Mouse (Mus musculus) midbrain, embryonic 13.5 days (tissue): ENCODE results near the gene Kdm7a. TPM values are rescaled to one million over a fixed set of nuclear protein-coding genes. Genes with fewer than 3 reads are reported as not detected.

ENCODE experiments used
- ATAC-seq: fragments of 200-750 bp; cut with Nextera tagmentation; 2 replicates; pipeline ENCODE4 v1.8.0; 2017; ENCODE audit warnings: mild to moderate bottlenecking, moderate TSS enrichment, moderate library complexity
- H3K27ac ChIP-seq: fragments of 300-500 bp; sonication (generic); 2 replicates; pipeline ENCODE4 v1.5.1; 2015; ENCODE audit warnings: inconsistent platforms, mild to moderate bottlenecking, moderate library complexity
- H3K27me3 ChIP-seq: fragments of 300-500 bp; sonication (generic); 2 replicates; pipeline ENCODE4 v1.6.1; 2015; ENCODE audit warnings: mild to moderate bottlenecking, inconsistent platforms
- H3K36me3 ChIP-seq: fragments of 300-500 bp; sonication (generic); 2 replicates; pipeline ENCODE4 v1.6.1; 2015; ENCODE audit warnings: mild to moderate bottlenecking, inconsistent platforms
- H3K4me1 ChIP-seq: fragments of 300-500 bp; sonication (generic); replicated peaks from 2 replicates; pipeline ENCODE4 v1.6.1; 2015; ENCODE audit warnings: inconsistent platforms
- H3K4me2 ChIP-seq: fragments of 300-500 bp; sonication (generic); replicated peaks from 2 replicates; pipeline ENCODE4 v1.6.1; 2015; ENCODE audit warnings: moderate library complexity, mild to moderate bottlenecking, inconsistent platforms
- H3K4me3 ChIP-seq: fragments of 300-500 bp; sonication (generic); replicated peaks from 2 replicates; pipeline ENCODE4 v1.5.1; 2015; ENCODE audit warnings: mild to moderate bottlenecking, inconsistent platforms
- H3K9ac ChIP-seq: fragments of 300-500 bp; sonication (generic); replicated peaks from 2 replicates; pipeline ENCODE4 v1.6.1; 2015; ENCODE audit warnings: mild to moderate bottlenecking, inconsistent platforms
- H3K9me3 ChIP-seq: fragments of 300-500 bp; sonication (generic); 2 replicates; pipeline ENCODE4 v1.6.1; 2016; ENCODE audit warnings: mild to moderate bottlenecking, inconsistent platforms
- WGBS: fragments of 180-500 bp; shearing (Covaris S2); methylation state at CpG from one replicate; pipeline ENCODE4 v1.1.7; 2015; 5-methylcytosine and 5-hydroxymethylcytosine counted together
- polyA plus RNA-seq: library from polyadenylated mRNA; unstranded; fragments of >200 nt; fragmentation: Nextera tagmentation; extraction: Ambion mirVana; gene quantifications from 2 replicates; pipeline ENCODE4 v1.2.1, GENCODE M21; 2015

The Kdm7a gene
- polyA plus RNA-seq, 1 experiment from 2014 or later = 13.0 TPM

GRCm38 (mm10) chr6:39226610-39226955 is 20.0 kb upstream of the Kdm7a start:
- Histone ChIP-seq H3K27me3 (peaks cover 5% of the 10 kb centered on the region; the same call in 1 of the 2 replicates), H3K4me2 (peak overlapping the region; percentile 11; the same call in 1 of the 2 replicates), H3K36me3 (no peaks in the 10 kb centered on the region), H3K4me3 (no peak overlapping the region), H3K4me1 (peaks cover 7% of the 10 kb centered on the region), H3K27ac (peak overlapping the region; percentile 62), H3K9ac (peak overlapping the region; percentile 41; the same call in 1 of the 2 replicates), H3K9me3 (no peaks in the 10 kb centered on the region)
- no peak; the same call in 1 of the 2 replicates for ATAC-seq
- 26% methylated on average over 9 of the region's 9 CpGs for WGBS

GRCm38 (mm10) chr6:39225876-39226609 is 19.5 kb upstream of the Kdm7a start:
- Histone ChIP-seq H3K4me3 (no peak overlapping the region), H3K9me3 (no peaks in the 10 kb centered on the region), H3K4me1 (peaks cover 7% of the 10 kb centered on the region), H3K9ac (peak overlapping the region; percentile 41; the same call in 1 of the 2 replicates), H3K4me2 (peak overlapping the region; percentile 11; the same call in 1 of the 2 replicates), H3K36me3 (no peaks in the 10 kb centered on the region), H3K27ac (peak overlapping the region; percentile 62; the same call in 1 of the 2 replicates), H3K27me3 (peaks cover 5% of the 10 kb centered on the region; the same call in 1 of the 2 replicates)
- 12% methylated on average over 7 of the region's 7 CpGs for WGBS
- peak; percentile 76 for ATAC-seq

- Histone ChIP-seq H3K27ac (no peak overlapping the region), H3K9ac (no peak overlapping the region), H3K4me3 (no peak overlapping the region), H3K27me3 (peaks cover 5% of the 10 kb centered on the region; the same call in 1 of the 2 replicates), H3K36me3 (no peaks in the 10 kb centered on the region), H3K9me3 (no peaks in the 10 kb centered on the region), H3K4me1 (peaks cover 7% of the 10 kb centered on the region), H3K4me2 (no peak overlapping the region)
- WGBS = 86% methylated on average over 5 of the region's 5 CpGs
- ATAC-seq = no peak
Observed at GRCm38 (mm10) chr6:39223328-39223885, 16.8 kb upstream of the Kdm7a start.

GRCm38 (mm10) chr6:39222487-39222886 is 15.9 kb upstream of the Kdm7a start:
- Histone ChIP-seq H3K27ac (no peak overlapping the region), H3K4me3 (no peak overlapping the region), H3K9me3 (no peaks in the 10 kb centered on the region), H3K9ac (no peak overlapping the region), H3K27me3 (peaks cover 5% of the 10 kb centered on the region; the same call in 1 of the 2 replicates), H3K36me3 (no peaks in the 10 kb centered on the region), H3K4me2 (no peak overlapping the region), H3K4me1 (peaks cover 7% of the 10 kb centered on the region)
- no peak for ATAC-seq
- WGBS = 83% methylated on average over 5 of the region's 5 CpGs

GRCm38 (mm10) chr6:39217961-39218360 is 11.4 kb upstream of the Kdm7a start:
- no peak for ATAC-seq
- H3K27ac ChIP-seq = no peak overlapping the region
- WGBS = 82% methylated on average over 2 of the region's 2 CpGs

GRCm38 (mm10) chr6:39217138-39217537 is 10.5 kb upstream of the Kdm7a start:
- Histone ChIP-seq H3K27me3 (no peaks in the 10 kb centered on the region), H3K27ac (no peak overlapping the region), H3K4me2 (no peak overlapping the region), H3K4me1 (no peaks in the 10 kb centered on the region), H3K4me3 (no peak overlapping the region), H3K9ac (no peak overlapping the region), H3K36me3 (no peaks in the 10 kb centered on the region), H3K9me3 (no peaks in the 10 kb centered on the region)
- ATAC-seq = no peak
- WGBS = 97% methylated on average over 3 of the region's 3 CpGs

More at GRCm38 (mm10) chr6:39217961-39218360, 11.4 kb upstream of the Kdm7a start:
- no peaks in the 10 kb centered on the region for H3K27me3 ChIP-seq
- H3K36me3 ChIP-seq = no peaks in the 10 kb centered on the region
- no peaks in the 10 kb centered on the region for H3K4me1 ChIP-seq
- no peak overlapping the region for H3K9ac ChIP-seq
- no peaks in the 10 kb centered on the region for H3K9me3 ChIP-seq
- no peak overlapping the region for H3K4me2 ChIP-seq
- no peak overlapping the region for H3K4me3 ChIP-seq

GRCm38 (mm10) chr6:39214949-39215606 is 8.5 kb upstream of the Kdm7a start:
- Histone ChIP-seq H3K27ac (no peak overlapping the region), H3K27me3 (no peaks in the 10 kb centered on the region), H3K4me1 (no peaks in the 10 kb centered on the region), H3K4me2 (no peak overlapping the region), H3K36me3 (no peaks in the 10 kb centered on the region), H3K9ac (no peak overlapping the region), H3K9me3 (no peaks in the 10 kb centered on the region), H3K4me3 (no peak overlapping the region)
- no peak for ATAC-seq
- 79% methylated on average over 5 of the region's 5 CpGs for WGBS

- Histone ChIP-seq H3K36me3 (no peaks in the 10 kb centered on the region), H3K9me3 (no peaks in the 10 kb centered on the region), H3K27ac (no peak overlapping the region), H3K4me2 (no peak overlapping the region), H3K4me3 (no peak overlapping the region), H3K27me3 (no peaks in the 10 kb centered on the region), H3K4me1 (peaks cover 8% of the 10 kb centered on the region), H3K9ac (no peak overlapping the region)
- 89% methylated on average over 4 of the region's 4 CpGs for WGBS
- no peak for ATAC-seq
Observed at GRCm38 (mm10) chr6:39209677-39210076, 3.1 kb upstream of the Kdm7a start.

- Histone ChIP-seq H3K9ac (no peak overlapping the region), H3K9me3 (no peaks in the 10 kb centered on the region), H3K36me3 (no peaks in the 10 kb centered on the region), H3K27ac (no peak overlapping the region), H3K27me3 (no peaks in the 10 kb centered on the region), H3K4me3 (no peak overlapping the region), H3K4me2 (no peak overlapping the region), H3K4me1 (peaks cover 22% of the 10 kb centered on the region)
- 74% methylated on average over 4 of the region's 4 CpGs for WGBS
- ATAC-seq = no peak
Observed at GRCm38 (mm10) chr6:39208181-39208580, 1.6 kb upstream of the Kdm7a start.

- WGBS = under 1% methylated on average over 69 of the region's 121 CpGs
- Histone ChIP-seq H3K4me1 (peaks cover 24% of the 10 kb centered on the region), H3K27me3 (no peaks in the 10 kb centered on the region), H3K36me3 (no peaks in the 10 kb centered on the region), H3K27ac (peak overlapping the region; percentile 97), H3K9me3 (no peaks in the 10 kb centered on the region), H3K4me2 (peak overlapping the region; percentile 80), H3K9ac (peak overlapping the region; percentile 94), H3K4me3 (peak overlapping the region; percentile 93)
- ATAC-seq = peak; percentile 74
Observed at GRCm38 (mm10) chr6:39205650-39206580, 674 bp downstream of the Kdm7a start.

GRCm38 (mm10) chr6:39205064-39205649 is 1.4 kb downstream of the Kdm7a start:
- H3K4me2 ChIP-seq = peak overlapping the region; percentile 80
- no peaks in the 10 kb centered on the region for H3K9me3 ChIP-seq
- peaks cover 24% of the 10 kb centered on the region for H3K4me1 ChIP-seq
- ATAC-seq = peak; percentile 65
- no peaks in the 10 kb centered on the region for H3K27me3 ChIP-seq
- peak overlapping the region; percentile 97 for H3K27ac ChIP-seq
- H3K36me3 ChIP-seq = no peaks in the 10 kb centered on the region
- under 1% methylated on average over 30 of the region's 30 CpGs for WGBS
- H3K4me3 ChIP-seq = peak overlapping the region; percentile 93
- peak overlapping the region; percentile 94 for H3K9ac ChIP-seq
